Mouse (Mus musculus): Measurements from ENCODE around the gene Hmgn1. TPM values are rescaled to one million over a fixed set of nuclear protein-coding genes. Genes with fewer than 3 reads are reported as not detected.
"Not testable (repeated sequence)": the region's sequence is repeated elsewhere in the genome, so short reads cannot be mapped to it uniquely, and the experiment has no call there.

The Hmgn1 gene
- polyA plus RNA-seq, 1 experiment from 2014 or later: 901 TPM

GRCm38 (mm10) chr16:96154476-96154875, 26.9 kb upstream of the Hmgn1 start:
- WGBS: 95% methylated on average over 2 of the region's 2 CpGs
- H3K36me3 ChIP-seq (replicated peaks): peaks cover 59% of the 10 kb centered on the region
- H3K27ac ChIP-seq (replicated peaks): no peak overlapping the region
- no peaks in the 10 kb centered on the region for H3K9me3 ChIP-seq
- no peaks in the 10 kb centered on the region for H3K27me3 ChIP-seq (replicated peaks; ENCODE audit: low read depth, poor library complexity, severe bottlenecking)
- no peak for DNase-seq (ENCODE audit: low spot score)
- no peak overlapping the region for H3K4me3 ChIP-seq
- peaks cover 14% of the 10 kb centered on the region for H3K4me1 ChIP-seq

- 26% methylated on average over 9 of the region's 9 CpGs for WGBS
- peaks cover 47% of the 10 kb centered on the region for H3K36me3 ChIP-seq (replicated peaks)
- no peaks in the 10 kb centered on the region for H3K9me3 ChIP-seq
- H3K27me3 ChIP-seq (replicated peaks; ENCODE audit: low read depth, poor library complexity, severe bottlenecking): no peaks in the 10 kb centered on the region
- no peak overlapping the region for H3K27ac ChIP-seq (replicated peaks)
- peaks cover 10% of the 10 kb centered on the region for H3K4me1 ChIP-seq
- DNase-seq (ENCODE audit: low spot score): peak; percentile 86
- no peak overlapping the region for H3K4me3 ChIP-seq
Observed at GRCm38 (mm10) chr16:96151551-96151950, 24.0 kb upstream of the Hmgn1 start.

GRCm38 (mm10) chr16:96150995-96151394, 23.5 kb upstream of the Hmgn1 start:
- Histone ChIP-seq H3K36me3 (replicated peaks) (peaks cover 44% of the 10 kb centered on the region), H3K9me3 (no peaks in the 10 kb centered on the region), H3K27ac (replicated peaks) (no peak overlapping the region), H3K27me3 (replicated peaks; ENCODE audit: low read depth, poor library complexity, severe bottlenecking) (no peaks in the 10 kb centered on the region), H3K4me1 (peaks cover 16% of the 10 kb centered on the region), H3K4me3 (no peak overlapping the region)
- no peak for DNase-seq (ENCODE audit: low spot score)
- 70% methylated on average over 4 of the region's 4 CpGs for WGBS

GRCm38 (mm10) chr16:96149311-96149710, 21.8 kb upstream of the Hmgn1 start:
- DNase-seq (ENCODE audit: low spot score): no peak
- WGBS: 77% methylated on average over 9 of the region's 9 CpGs
- H3K36me3 ChIP-seq (replicated peaks): peaks cover 27% of the 10 kb centered on the region

GRCm38 (mm10) chr16:96148834-96149233, 21.3 kb upstream of the Hmgn1 start:
- Histone ChIP-seq H3K36me3 (replicated peaks) (peaks cover 22% of the 10 kb centered on the region), H3K9me3 (no peaks in the 10 kb centered on the region), H3K27ac (replicated peaks) (no peak overlapping the region), H3K27me3 (replicated peaks; ENCODE audit: low read depth, poor library complexity, severe bottlenecking) (no peaks in the 10 kb centered on the region), H3K4me3 (no peak overlapping the region), H3K4me1 (peaks cover 19% of the 10 kb centered on the region)
- no peak for DNase-seq (ENCODE audit: low spot score)
- WGBS: 79% methylated on average over 6 of the region's 6 CpGs

More at GRCm38 (mm10) chr16:96149311-96149710, 21.8 kb upstream of the Hmgn1 start:
- Histone ChIP-seq H3K4me1 (peaks cover 19% of the 10 kb centered on the region), H3K27ac (replicated peaks) (no peak overlapping the region), H3K9me3 (no peaks in the 10 kb centered on the region), H3K27me3 (replicated peaks; ENCODE audit: low read depth, poor library complexity, severe bottlenecking) (no peaks in the 10 kb centered on the region), H3K4me3 (no peak overlapping the region)

GRCm38 (mm10) chr16:96145814-96146213, 18.3 kb upstream of the Hmgn1 start:
- no peak for DNase-seq (ENCODE audit: low spot score)
- 0% methylated on average over 5 of the region's 5 CpGs for WGBS
- H3K4me1 ChIP-seq: peaks cover 19% of the 10 kb centered on the region
- H3K4me3 ChIP-seq: peak overlapping the region; percentile 83
- peak overlapping the region; percentile 78 for H3K27ac ChIP-seq (replicated peaks)
- H3K27me3 ChIP-seq (replicated peaks; ENCODE audit: low read depth, poor library complexity, severe bottlenecking): no peaks in the 10 kb centered on the region
- no peaks in the 10 kb centered on the region for H3K36me3 ChIP-seq (replicated peaks)
- no peaks in the 10 kb centered on the region for H3K9me3 ChIP-seq

- Histone ChIP-seq H3K27ac (replicated peaks) (peak within 1 kb of the TSS; percentile 78), H3K36me3 (replicated peaks) (no peaks in the 10 kb centered on the region), H3K27me3 (replicated peaks; ENCODE audit: low read depth, poor library complexity, severe bottlenecking) (no peaks in the 10 kb centered on the region), H3K9me3 (0 out of 2 replicates have a peak, but pooled peaks cover 4% of the 10 kb centered on the region), H3K4me3 (peak within 1 kb of the TSS; percentile 83), H3K4me1 (peaks cover 19% of the 10 kb centered on the region)
- under 1% methylated on average over 68 of the region's 68 CpGs for WGBS
- peak; percentile 100 for DNase-seq (ENCODE audit: low spot score)
Observed at GRCm38 (mm10) chr16:96145110-96145800, 17.7 kb upstream of the Hmgn1 start, which contains the start of gene Wrb. Gene Wrb, plus strand, starts transcription at chr16:96145407.

- Histone ChIP-seq H3K4me3 (peak overlapping the region; percentile 83), H3K4me1 (peaks cover 19% of the 10 kb centered on the region)
- H3K9me3 ChIP-seq; H3K27ac ChIP-seq (replicated peaks); DNase-seq (ENCODE audit: low spot score); H3K36me3 ChIP-seq (replicated peaks); H3K27me3 ChIP-seq (replicated peaks; ENCODE audit: low read depth, poor library complexity, severe bottlenecking): not testable (repeated sequence)
- whole genome bisulfite sequencing: 28% methylated on average over 6 of the region's 6 CpGs
Observed at GRCm38 (mm10) chr16:96144748-96145109, 17.2 kb upstream of the Hmgn1 start.

- peaks cover 33% of the 10 kb centered on the region for H3K4me1 ChIP-seq
- H3K36me3 ChIP-seq (replicated peaks): peaks cover 33% of the 10 kb centered on the region
- H3K27me3 ChIP-seq (replicated peaks; ENCODE audit: low read depth, poor library complexity, severe bottlenecking): no peaks in the 10 kb centered on the region
- peak overlapping the region; percentile 98 for H3K4me3 ChIP-seq
- H3K27ac ChIP-seq (replicated peaks): peak overlapping the region; percentile 100
- H3K9me3 ChIP-seq: no peaks in the 10 kb centered on the region
- 3% methylated on average over 9 of the region's 9 CpGs for WGBS
- peak; percentile 34 for DNase-seq (ENCODE audit: low spot score)
Observed at GRCm38 (mm10) chr16:96128466-96128865, 937 bp upstream of the Hmgn1 start.

GRCm38 (mm10) chr16:96127288-96127656, 257 bp downstream of the Hmgn1 start:
- Histone ChIP-seq H3K9me3 (no peaks in the 10 kb centered on the region), H3K27ac (replicated peaks) (peak overlapping the region; percentile 100), H3K36me3 (replicated peaks) (peaks cover 45% of the 10 kb centered on the region), H3K27me3 (replicated peaks; ENCODE audit: low read depth, poor library complexity, severe bottlenecking) (no peaks in the 10 kb centered on the region), H3K4me1 (peaks cover 33% of the 10 kb centered on the region), H3K4me3 (peak overlapping the region; percentile 98)
- under 1% methylated on average over 52 of the region's 52 CpGs for WGBS
- no peak for DNase-seq (ENCODE audit: low spot score)

- H3K4me3 ChIP-seq: peak overlapping the region; percentile 98
- WGBS: 8% methylated on average over 19 of the region's 19 CpGs
- no peaks in the 10 kb centered on the region for H3K27me3 ChIP-seq (replicated peaks; ENCODE audit: low read depth, poor library complexity, severe bottlenecking)
- peaks cover 50% of the 10 kb centered on the region for H3K36me3 ChIP-seq (replicated peaks)
- H3K27ac ChIP-seq (replicated peaks): peak overlapping the region; percentile 100
- H3K9me3 ChIP-seq: no peaks in the 10 kb centered on the region
- peaks cover 33% of the 10 kb centered on the region for H3K4me1 ChIP-seq
- no peak for DNase-seq (ENCODE audit: low spot score)
Observed at GRCm38 (mm10) chr16:96126684-96127171, 801 bp downstream of the Hmgn1 start.

GRCm38 (mm10) chr16:96120022-96120623, 7.4 kb downstream of the Hmgn1 start:
- H3K27me3 ChIP-seq (replicated peaks; ENCODE audit: low read depth, poor library complexity, severe bottlenecking): no peaks in the 10 kb centered on the region
- H3K27ac ChIP-seq (replicated peaks): no peak overlapping the region
- no peak overlapping the region for H3K4me3 ChIP-seq
- peaks cover 63% of the 10 kb centered on the region for H3K36me3 ChIP-seq (replicated peaks)
- 78% methylated on average over 4 of the region's 4 CpGs for WGBS
- DNase-seq (ENCODE audit: low spot score): no peak
- H3K9me3 ChIP-seq: no peaks in the 10 kb centered on the region
- peaks cover 7% of the 10 kb centered on the region for H3K4me1 ChIP-seq

GRCm38 (mm10) chr16:96114729-96115128, 12.8 kb downstream of the Hmgn1 start:
- Histone ChIP-seq H3K36me3 (replicated peaks) (peaks cover 11% of the 10 kb centered on the region; the same call in 1 of the 2 replicates), H3K27ac (replicated peaks) (no peak overlapping the region), H3K27me3 (replicated peaks; ENCODE audit: low read depth, poor library complexity, severe bottlenecking) (no peaks in the 10 kb centered on the region), H3K9me3 (no peaks in the 10 kb centered on the region), H3K4me1 (no peaks in the 10 kb centered on the region), H3K4me3 (no peak overlapping the region)
- WGBS: 49% methylated on average over 4 of the region's 4 CpGs
- no peak for DNase-seq (ENCODE audit: low spot score)
